Mouse (Mus musculus) heart, embryonic 13.5 days (tissue): Measurements from ENCODE around the gene Cct2. TPM values are rescaled to one million over a fixed set of nuclear protein-coding genes. Genes with fewer than 3 reads are reported as not detected.
"Not testable (repeated sequence)": the region's sequence is repeated elsewhere in the genome, so short reads cannot be mapped to it uniquely, and the experiment has no call there.

Experiments
- ATAC-seq: fragments of 200-750 bp; cut with Nextera tagmentation; 2 replicates; pipeline ENCODE4 v1.8.0; 2017; ENCODE audit warnings: moderate TSS enrichment; ENCODE audit not compliant: insufficient number of reproducible peaks, low FRiP score, low TSS enrichment; ENCODE audit errors: extremely low read depth
- H3K27ac ChIP-seq: fragments of 300-500 bp; sonication (generic); replicated peaks from 2 replicates; pipeline ENCODE4 v1.5.1; 2015; ENCODE audit warnings: moderate library complexity, mild to moderate bottlenecking, inconsistent platforms
- H3K27me3 ChIP-seq: fragments of 300-500 bp; sonication (generic); replicated peaks from 2 replicates; pipeline ENCODE4 v1.6.1; 2015; ENCODE audit warnings: mild to moderate bottlenecking, inconsistent platforms
- H3K36me3 ChIP-seq: fragments of 300-500 bp; sonication (generic); 2 replicates; pipeline ENCODE4 v1.6.1; 2015; ENCODE audit warnings: mild to moderate bottlenecking, inconsistent platforms
- H3K4me1 ChIP-seq: fragments of 300-500 bp; sonication (generic); 2 replicates; pipeline ENCODE4 v1.6.1; 2015; ENCODE audit warnings: inconsistent platforms
- H3K4me2 ChIP-seq: fragments of 300-500 bp; sonication (generic); 2 replicates; pipeline ENCODE4 v1.6.1; 2015; ENCODE audit warnings: inconsistent platforms, mild to moderate bottlenecking, moderate library complexity
- H3K4me3 ChIP-seq: fragments of 300-500 bp; sonication (generic); 2 replicates; pipeline ENCODE4 v1.5.1; 2015; ENCODE audit warnings: moderate library complexity, mild to moderate bottlenecking, inconsistent platforms
- H3K9ac ChIP-seq: fragments of 300-500 bp; sonication (generic); 2 replicates; pipeline ENCODE4 v1.6.1; 2015; ENCODE audit warnings: inconsistent platforms, mild to moderate bottlenecking, moderate library complexity
- H3K9me3 ChIP-seq: fragments of 300-500 bp; sonication (generic); 2 replicates; pipeline ENCODE4 v1.6.1; 2016; ENCODE audit warnings: inconsistent platforms
- WGBS: fragments of 180-500 bp; shearing (Covaris S2); methylation state at CpG from one replicate; pipeline ENCODE4 v1.1.7; 2015; ENCODE audit warnings: mixed read lengths; 5-methylcytosine and 5-hydroxymethylcytosine counted together
- polyA plus RNA-seq: library from polyadenylated mRNA; unstranded; fragments of >200 nt; fragmentation: Nextera tagmentation; extraction: Ambion mirVana; gene quantifications from 2 replicates; pipeline ENCODE4 v1.2.1, GENCODE M21; 2015

The Cct2 gene
- polyA plus RNA-seq, 1 experiment from 2014 or later: 171 TPM

GRCm38 (mm10) chr10:117049961-117050597 lies 13.5 kb downstream of the Cct2 start:
- ATAC-seq: no peak
- Histone ChIP-seq H3K9ac (peak overlapping the region; percentile 33; the same call in 1 of the 2 replicates), H3K4me1 (peaks cover 32% of the 10 kb centered on the region), H3K27me3 (no peaks in the 10 kb centered on the region), H3K27ac (0 out of 2 replicates have a peak overlapping the region, but pooled peaks have one; percentile 32), H3K4me2 (peak overlapping the region; percentile 66; the same call in 1 of the 2 replicates), H3K36me3 (peaks cover 74% of the 10 kb centered on the region), H3K9me3 (no peaks in the 10 kb centered on the region), H3K4me3 (no peak overlapping the region)
- 57% methylated on average over 4 of the region's 4 CpGs for WGBS

- Histone ChIP-seq H3K4me2 (peak overlapping the region; percentile 66), H3K27ac (peak overlapping the region; percentile 48), H3K9ac (peak overlapping the region; percentile 96), H3K36me3 (peaks cover 66% of the 10 kb centered on the region), H3K4me1 (peaks cover 40% of the 10 kb centered on the region), H3K9me3 (no peaks in the 10 kb centered on the region), H3K4me3 (peak overlapping the region; percentile 73), H3K27me3 (0 out of 2 replicates have a peak, but pooled peaks cover 3% of the 10 kb centered on the region)
- no peak for ATAC-seq
- WGBS: 67% methylated on average over 4 of the region's 4 CpGs
Observed at GRCm38 (mm10) chr10:117049253-117049652, 14.4 kb downstream of the Cct2 start.

GRCm38 (mm10) chr10:117045175-117046056 lies 18.2 kb downstream of the Cct2 start, which contains the start of gene Lrrc10:
TSS of gene Lrrc10 (plus strand) at chr10:117045341.
- Histone ChIP-seq H3K4me2 (peak within 1 kb of the TSS; percentile 66), H3K4me3 (peak within 1 kb of the TSS; percentile 73), H3K36me3 (peaks cover 28% of the 10 kb centered on the region), H3K27me3 (0 out of 2 replicates have a peak, but pooled peaks cover 3% of the 10 kb centered on the region), H3K9ac (peak within 1 kb of the TSS; percentile 96), H3K27ac (peak within 1 kb of the TSS; percentile 95), H3K4me1 (peaks cover 65% of the 10 kb centered on the region), H3K9me3 (no peaks in the 10 kb centered on the region)
- 13% methylated on average over 40 of the region's 40 CpGs for WGBS
- ATAC-seq: no peak

- Histone ChIP-seq H3K4me2 (peak overlapping the region; percentile 66), H3K4me1 (peaks cover 47% of the 10 kb centered on the region), H3K9ac (0 out of 2 replicates have a peak overlapping the region, but pooled peaks have one; percentile 54), H3K27ac (peak overlapping the region; percentile 69; the same call in 1 of the 2 replicates), H3K4me3 (peak overlapping the region; percentile 20)
- not testable (repeated sequence) for ATAC-seq, H3K36me3 ChIP-seq, H3K27me3 ChIP-seq, H3K9me3 ChIP-seq
- 23% methylated on average over 13 of the region's 16 CpGs for WGBS
Observed at GRCm38 (mm10) chr10:117043497-117044166, 20.0 kb downstream of the Cct2 start.

- Histone ChIP-seq H3K27ac (peak overlapping the region; percentile 93), H3K27me3 (0 out of 2 replicates have a peak, but pooled peaks cover 3% of the 10 kb centered on the region), H3K4me2 (peak overlapping the region; percentile 53), H3K4me1 (peaks cover 45% of the 10 kb centered on the region), H3K9me3 (no peaks in the 10 kb centered on the region), H3K36me3 (no peaks in the 10 kb centered on the region), H3K4me3 (peak overlapping the region; percentile 17), H3K9ac (peak overlapping the region; percentile 54)
- ATAC-seq: peak; percentile 62; the same call in 1 of the 2 replicates
- WGBS: 28% methylated on average over 14 of the region's 14 CpGs
Observed at GRCm38 (mm10) chr10:117042295-117042694, 21.3 kb downstream of the Cct2 start.

GRCm38 (mm10) chr10:117040355-117040754 lies 23.3 kb downstream of the Cct2 start:
- no peak overlapping the region for H3K4me3 ChIP-seq
- no peak overlapping the region for H3K27ac ChIP-seq
- 63% methylated on average over 6 of the region's 6 CpGs for WGBS
- H3K4me2 ChIP-seq: no peak overlapping the region
- no peaks in the 10 kb centered on the region for H3K36me3 ChIP-seq
- no peaks in the 10 kb centered on the region for H3K9me3 ChIP-seq
- peaks cover 36% of the 10 kb centered on the region for H3K4me1 ChIP-seq
- no peak for ATAC-seq
- H3K9ac ChIP-seq: no peak overlapping the region
- 0 out of 2 replicates have a peak, but pooled peaks cover 3% of the 10 kb centered on the region for H3K27me3 ChIP-seq

GRCm38 (mm10) chr10:117033785-117034184 lies 29.8 kb downstream of the Cct2 start:
- WGBS: 17% methylated on average over 8 of the region's 8 CpGs
- Histone ChIP-seq H3K27me3 (no peaks in the 10 kb centered on the region), H3K9ac (peak overlapping the region; percentile 64; the same call in 1 of the 2 replicates), H3K27ac (no peak overlapping the region), H3K36me3 (no peaks in the 10 kb centered on the region), H3K4me1 (peaks cover 2% of the 10 kb centered on the region; the same call in 1 of the 2 replicates), H3K4me3 (no peak overlapping the region), H3K9me3 (no peaks in the 10 kb centered on the region), H3K4me2 (peak overlapping the region; percentile 37)
- no peak for ATAC-seq

GRCm38 (mm10) chr10:117031160-117031559 lies 32.5 kb downstream of the Cct2 start:
- ATAC-seq: no peak
- H3K27ac ChIP-seq: no peak overlapping the region
- H3K4me3 ChIP-seq: no peak overlapping the region
- 83% methylated on average over 3 of the region's 3 CpGs for WGBS
- no peaks in the 10 kb centered on the region for H3K36me3 ChIP-seq
- no peaks in the 10 kb centered on the region for H3K9me3 ChIP-seq
- peaks cover 2% of the 10 kb centered on the region; the same call in 1 of the 2 replicates for H3K4me1 ChIP-seq
- H3K9ac ChIP-seq: no peak overlapping the region
- H3K4me2 ChIP-seq: no peak overlapping the region
- no peaks in the 10 kb centered on the region; the same call in 1 of the 2 replicates for H3K27me3 ChIP-seq

GRCm38 (mm10) chr10:117026176-117026575 lies 37.4 kb downstream of the Cct2 start:
- peaks cover 34% of the 10 kb centered on the region for H3K4me1 ChIP-seq
- H3K9me3 ChIP-seq: no peaks in the 10 kb centered on the region
- H3K27me3 ChIP-seq: no peaks in the 10 kb centered on the region; the same call in 1 of the 2 replicates
- no peak overlapping the region for H3K9ac ChIP-seq
- no peak overlapping the region for H3K4me2 ChIP-seq
- H3K36me3 ChIP-seq: no peaks in the 10 kb centered on the region
- no peak overlapping the region for H3K27ac ChIP-seq
- WGBS: 76% methylated on average over 8 of the region's 8 CpGs
- no peak overlapping the region for H3K4me3 ChIP-seq
- no peak for ATAC-seq

- not testable (repeated sequence) for H3K4me2 ChIP-seq, H3K27me3 ChIP-seq, H3K9ac ChIP-seq, H3K36me3 ChIP-seq, H3K27ac ChIP-seq, H3K9me3 ChIP-seq, ATAC-seq, H3K4me3 ChIP-seq
- peaks cover 36% of the 10 kb centered on the region for H3K4me1 ChIP-seq
Observed at GRCm38 (mm10) chr10:117025776-117026175, 37.8 kb downstream of the Cct2 start.
